Mouse (Mus musculus): ENCODE results near the gene Zic5. TPM values are rescaled to one million over a fixed set of nuclear protein-coding genes. Genes with fewer than 3 reads are reported as not detected.
A peak's percentile ranks its signal among the peaks of the same experiment; 100 is the strongest.

Gene Zic5
- total and polyA plus RNA-seq, 2 experiments from 2014 or later, result not detected

DNA sequence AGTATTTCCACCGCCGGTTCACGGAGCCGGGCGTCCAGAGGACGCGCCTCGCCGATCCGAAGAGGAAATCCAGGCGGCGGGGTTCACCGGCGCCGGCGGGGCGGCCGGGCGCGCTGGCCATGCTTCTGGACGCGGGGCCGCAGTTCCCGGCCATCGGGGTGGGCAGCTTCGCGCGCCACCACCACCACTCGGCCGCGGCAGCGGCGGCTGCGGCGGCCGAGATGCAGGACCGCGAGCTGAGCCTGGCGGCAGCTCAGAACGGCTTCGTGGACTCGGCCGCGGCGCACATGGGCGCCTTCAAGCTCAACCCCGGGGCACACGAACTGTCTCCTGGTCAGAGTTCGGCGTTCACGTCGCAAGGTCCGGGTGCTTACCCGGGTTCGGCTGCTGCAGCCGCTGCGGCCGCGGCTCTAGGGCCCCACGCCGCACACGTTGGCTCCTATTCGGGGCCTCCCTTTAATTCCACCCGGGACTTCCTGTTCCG is 10.1 kb upstream of the Zic5 start:
- DNase-seq (ENCODE audit: low spot score), result no peak
- H3K9me3 ChIP-seq (replicated peaks; ENCODE audit: control insufficient read depth, low read length), result no peaks in the 10 kb centered on the region
- H3K27me3 ChIP-seq (ENCODE audit: control insufficient read depth, insufficient read depth, low read length), result peaks cover 100% of the 10 kb centered on the region
- H3K9ac ChIP-seq (replicated peaks; ENCODE audit: low read depth, low read length), result no peak overlapping the region
- no peak overlapping the region for H3K27ac ChIP-seq (ENCODE audit: low read depth)
- 0 out of 2 replicates have a peak, but pooled peaks have one; percentile 24 for ATAC-seq (ENCODE audit: insufficient read depth, low read depth)
- no peak for TF ChIP-seq EP300 (IDR thresholded peaks at IDR 0.05; ENCODE audit: low read depth)
- H3K4me3 ChIP-seq (ENCODE audit: low read depth, low read length), result peak overlapping the region; percentile 52
- H3K4me1 ChIP-seq (ENCODE audit: control insufficient read depth, insufficient read depth), result 0 out of 2 replicates have a peak, but pooled peaks cover 5% of the 10 kb centered on the region
- H3K4me2 ChIP-seq (ENCODE audit: low read depth, low read length), result peak overlapping the region; percentile 71
- WGBS, result under 1% methylated on average over 59 of the region's 65 CpGs
- H3K36me3 ChIP-seq (replicated peaks; ENCODE audit: control insufficient read depth, insufficient read depth, low read length), result no peaks in the 10 kb centered on the region

DNA sequence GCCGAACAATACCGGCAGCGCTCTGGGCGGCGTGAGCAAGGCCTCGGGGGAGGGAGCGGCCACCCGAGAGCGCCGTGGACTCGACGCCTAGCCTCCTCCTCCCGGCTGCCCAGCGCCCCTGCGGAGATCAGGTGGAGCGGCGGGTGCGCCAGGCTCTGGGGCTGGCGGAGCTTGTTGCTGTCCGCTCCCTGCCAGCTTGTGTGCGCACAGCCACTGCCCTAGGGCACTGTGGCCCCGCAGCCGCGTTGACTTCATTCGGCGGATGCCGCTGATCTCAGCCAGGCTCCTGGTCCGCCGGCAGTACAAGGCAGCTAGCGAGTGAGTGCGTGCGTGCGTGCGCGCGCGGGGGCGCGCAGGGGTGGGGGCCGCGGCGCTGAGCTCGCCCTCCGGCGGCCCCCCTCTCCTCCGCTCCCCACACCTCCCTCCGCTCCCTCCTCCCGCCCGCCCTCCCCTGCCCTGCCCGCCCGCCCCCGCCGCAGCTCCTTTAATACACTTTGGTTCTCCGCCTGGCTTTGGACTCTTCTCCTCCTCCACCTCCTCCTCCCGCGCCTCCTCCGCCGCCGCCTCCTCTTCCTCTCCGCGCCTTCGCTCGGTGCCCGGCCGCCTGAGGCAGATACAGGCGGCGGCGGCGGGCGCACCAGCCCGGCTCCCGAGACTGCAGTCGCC is 9.5 kb upstream of the Zic5 start, which contains the start of gene Zic2:
Gene Zic2 (plus strand): TSS at position 545 of the 666 bp plus-strand sequence.
- Histone ChIP-seq H3K4me3 (ENCODE audit: low read depth, low read length) (peak within 1 kb of the TSS; percentile 52), H3K9ac (replicated peaks; ENCODE audit: low read depth, low read length) (no peak within 1 kb of the TSS), H3K4me2 (ENCODE audit: low read depth, low read length) (peak within 1 kb of the TSS; percentile 71), H3K27ac (ENCODE audit: low read depth) (no peak within 1 kb of the TSS), H3K36me3 (replicated peaks; ENCODE audit: control insufficient read depth, insufficient read depth, low read length) (no peaks in the 10 kb centered on the region), H3K27me3 (ENCODE audit: control insufficient read depth, insufficient read depth, low read length) (peaks cover 100% of the 10 kb centered on the region), H3K9me3 (replicated peaks; ENCODE audit: control insufficient read depth, low read length) (no peaks in the 10 kb centered on the region), H3K4me1 (ENCODE audit: control insufficient read depth, insufficient read depth) (0 out of 2 replicates have a peak, but pooled peaks cover 5% of the 10 kb centered on the region)
- DNase-seq (ENCODE audit: low spot score) (no peak), ATAC-seq (ENCODE audit: insufficient read depth, low read depth) (peak; percentile 51)
- WGBS, result 1% methylated on average over 44 of the region's 73 CpGs
- TF ChIP-seq EP300 (IDR thresholded peaks at IDR 0.05; ENCODE audit: low read depth) (no peak), CTCF (IDR thresholded peaks at IDR 0.05; ENCODE audit: low read depth) (no peak)

DNA sequence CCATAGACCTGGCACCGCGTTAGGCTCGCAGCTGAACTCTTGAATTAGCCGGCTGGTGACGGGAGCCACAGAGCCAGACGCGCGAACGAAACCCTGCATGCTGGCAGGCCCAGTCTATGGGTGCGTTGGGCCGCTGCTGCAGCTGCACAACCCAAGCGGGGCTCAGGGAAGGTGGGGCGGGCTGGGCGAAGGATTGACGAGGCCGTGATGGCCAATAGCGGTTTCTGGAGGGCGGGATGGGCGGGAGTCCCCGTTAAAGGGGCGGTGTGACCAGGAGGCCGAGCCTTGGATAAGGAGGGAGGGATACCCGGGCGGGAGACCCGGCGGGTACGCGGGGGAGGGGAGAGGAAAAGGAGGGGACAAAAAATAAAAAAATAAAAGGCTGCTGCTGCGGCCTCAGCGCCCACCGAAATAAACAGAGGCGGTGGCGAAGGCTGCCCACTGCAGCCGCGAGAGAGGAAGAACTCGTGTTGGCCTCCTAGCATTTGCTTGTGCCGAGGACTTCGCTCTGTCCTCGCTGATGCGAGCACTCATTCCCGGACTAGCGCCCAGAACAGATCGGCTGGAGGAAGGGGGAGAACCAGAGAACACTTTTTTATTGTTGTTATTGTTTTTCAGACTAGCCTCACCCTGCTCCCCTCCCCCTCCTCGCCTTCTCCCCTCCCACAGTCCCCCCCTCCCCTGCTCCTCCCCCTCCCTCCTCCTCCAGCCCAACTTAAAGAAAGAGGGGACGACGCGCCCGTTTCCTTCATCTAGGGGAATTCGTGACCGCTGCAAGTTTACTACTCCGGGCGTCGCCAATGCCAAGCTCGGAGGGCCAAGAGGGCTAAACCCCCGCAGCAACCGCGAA is 8.8 kb upstream of the Zic5 start:
- no peak overlapping the region for H3K27ac ChIP-seq (ENCODE audit: low read depth)
- TF ChIP-seq EP300 (IDR thresholded peaks at IDR 0.05; ENCODE audit: low read depth) (no peak), CTCF (IDR thresholded peaks at IDR 0.05; ENCODE audit: low read depth) (no peak)
- H3K9me3 ChIP-seq (replicated peaks; ENCODE audit: control insufficient read depth, low read length), result no peaks in the 10 kb centered on the region
- peak overlapping the region; percentile 52 for H3K4me3 ChIP-seq (ENCODE audit: low read depth, low read length)
- H3K9ac ChIP-seq (replicated peaks; ENCODE audit: low read depth, low read length), result no peak overlapping the region
- no peaks in the 10 kb centered on the region for H3K36me3 ChIP-seq (replicated peaks; ENCODE audit: control insufficient read depth, insufficient read depth, low read length)
- ATAC-seq (ENCODE audit: insufficient read depth, low read depth), result no peak
- no peak for DNase-seq (ENCODE audit: low spot score)
- peak overlapping the region; percentile 71 for H3K4me2 ChIP-seq (ENCODE audit: low read depth, low read length)
- WGBS, result 1% methylated on average over 57 of the region's 57 CpGs
- 0 out of 2 replicates have a peak, but pooled peaks cover 5% of the 10 kb centered on the region for H3K4me1 ChIP-seq (ENCODE audit: control insufficient read depth, insufficient read depth)
- H3K27me3 ChIP-seq (ENCODE audit: control insufficient read depth, insufficient read depth, low read length), result peaks cover 100% of the 10 kb centered on the region

DNA sequence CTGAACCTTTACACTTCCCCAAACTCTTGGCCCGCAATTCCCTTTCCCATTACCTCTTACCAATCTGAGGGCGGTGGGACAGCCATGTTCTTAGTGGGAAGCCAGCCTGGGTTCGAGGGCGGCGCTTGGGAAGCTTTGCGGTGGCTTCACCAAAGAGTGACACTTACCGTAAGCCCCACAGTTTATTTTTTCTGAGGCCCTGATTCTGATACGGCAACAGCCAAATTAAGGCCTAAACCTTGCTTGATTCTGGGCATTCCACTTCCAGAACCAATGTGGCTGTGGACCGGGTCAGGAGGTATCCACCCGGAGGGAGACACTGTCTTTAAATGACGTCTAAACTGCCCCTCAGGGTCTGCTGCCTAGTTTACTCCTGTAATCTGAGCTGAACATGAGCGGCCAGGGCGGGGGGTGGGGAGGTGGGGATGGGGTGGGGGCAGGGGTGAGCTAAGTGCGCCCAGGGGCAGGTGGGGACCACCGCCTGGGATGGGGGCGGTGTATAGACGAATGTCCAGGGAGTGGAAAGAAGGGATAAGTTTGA is 7.8 kb upstream of the Zic5 start:
- Histone ChIP-seq H3K27ac (ENCODE audit: low read depth) (no peak overlapping the region), H3K27me3 (ENCODE audit: control insufficient read depth, insufficient read depth, low read length) (peaks cover 100% of the 10 kb centered on the region), H3K4me2 (ENCODE audit: low read depth, low read length) (no peak overlapping the region), H3K36me3 (replicated peaks; ENCODE audit: control insufficient read depth, insufficient read depth, low read length) (no peaks in the 10 kb centered on the region), H3K9me3 (replicated peaks; ENCODE audit: control insufficient read depth, low read length) (no peaks in the 10 kb centered on the region), H3K4me1 (ENCODE audit: control insufficient read depth, insufficient read depth) (0 out of 2 replicates have a peak, but pooled peaks cover 5% of the 10 kb centered on the region), H3K9ac (replicated peaks; ENCODE audit: low read depth, low read length) (no peak overlapping the region), H3K4me3 (ENCODE audit: low read depth, low read length) (no peak overlapping the region)
- DNase-seq (ENCODE audit: low spot score), result no peak
- WGBS, result 2% methylated on average over 17 of the region's 17 CpGs
- no peak for ATAC-seq (ENCODE audit: insufficient read depth, low read depth)
- TF ChIP-seq CTCF (IDR thresholded peaks at IDR 0.05; ENCODE audit: low read depth), result no peak
- TF ChIP-seq EP300 (IDR thresholded peaks at IDR 0.05; ENCODE audit: low read depth), result no peak

DNA sequence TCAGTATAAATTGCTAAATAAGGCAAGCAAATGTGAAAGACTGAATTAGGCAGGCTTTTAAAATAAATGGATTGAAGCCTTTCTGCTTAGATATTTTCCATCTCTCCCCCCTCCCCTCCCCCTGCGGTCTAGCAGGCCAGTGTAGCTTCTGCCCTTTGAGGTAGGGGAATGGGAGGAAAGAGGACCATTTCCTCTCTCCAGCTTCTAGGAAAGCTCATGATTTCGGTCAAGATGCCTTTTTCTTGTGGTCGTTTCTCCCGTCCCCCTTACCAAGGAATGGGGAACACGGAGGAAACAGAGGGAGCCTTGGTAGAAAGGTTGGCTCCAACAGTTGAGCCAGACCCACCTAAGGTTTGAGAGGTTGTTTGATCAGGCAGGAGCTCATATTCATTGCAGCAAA is 7.2 kb upstream of the Zic5 start:
- Histone ChIP-seq H3K36me3 (replicated peaks; ENCODE audit: control insufficient read depth, insufficient read depth, low read length) (no peaks in the 10 kb centered on the region), H3K4me2 (ENCODE audit: low read depth, low read length) (no peak overlapping the region), H3K4me1 (ENCODE audit: control insufficient read depth, insufficient read depth) (0 out of 2 replicates have a peak, but pooled peaks cover 5% of the 10 kb centered on the region), H3K9me3 (replicated peaks; ENCODE audit: control insufficient read depth, low read length) (no peaks in the 10 kb centered on the region), H3K4me3 (ENCODE audit: low read depth, low read length) (no peak overlapping the region), H3K27me3 (ENCODE audit: control insufficient read depth, insufficient read depth, low read length) (peaks cover 100% of the 10 kb centered on the region), H3K9ac (replicated peaks; ENCODE audit: low read depth, low read length) (no peak overlapping the region), H3K27ac (ENCODE audit: low read depth) (no peak overlapping the region)
- DNase-seq (ENCODE audit: low spot score), result no peak
- 3% methylated on average over 5 of the region's 5 CpGs for WGBS
- ATAC-seq (ENCODE audit: insufficient read depth, low read depth), result no peak
- TF ChIP-seq EP300 (IDR thresholded peaks at IDR 0.05; ENCODE audit: low read depth) (no peak), CTCF (IDR thresholded peaks at IDR 0.05; ENCODE audit: low read depth) (no peak)

Measured in heart, postnatal 0 days (tissue).